Mouse (Mus musculus) midbrain, postnatal 0 days (tissue): Measurements from ENCODE around the gene Tcf20. TPM values are rescaled to one million over a fixed set of nuclear protein-coding genes. Genes with fewer than 3 reads are reported as not detected.

Experiments used
- ATAC-seq: fragments of 200-750 bp; cut with Nextera tagmentation; 2 replicates; pipeline ENCODE4 v1.8.0; 2017; ENCODE audit warnings: moderate number of reproducible peaks, mild to moderate bottlenecking, moderate TSS enrichment, moderate library complexity; ENCODE audit not compliant: low FRiP score
- DNase-seq: peaks from one replicate; pipeline ENCODE4 v3.0.0-alpha.2; 2015; ENCODE audit warnings: low spot score
- H3K27ac ChIP-seq: fragments of 300-500 bp; sonication (generic); 2 replicates; pipeline ENCODE4 v1.5.1; 2014; ENCODE audit warnings: low read depth, mild to moderate bottlenecking, low read length, mixed read lengths
- H3K27me3 ChIP-seq: fragments of 300-500 bp; sonication (generic); 2 replicates; pipeline ENCODE4 v1.6.1; 2014; ENCODE audit warnings: low read length, control low read depth, mixed read lengths; ENCODE audit not compliant: insufficient read depth
- H3K36me3 ChIP-seq: fragments of 300-500 bp; sonication (generic); 2 replicates; pipeline ENCODE4 v1.6.1; 2014; ENCODE audit warnings: low read length, control low read depth, mixed read lengths; ENCODE audit not compliant: insufficient read depth
- H3K4me1 ChIP-seq: fragments of 300-500 bp; sonication (generic); 2 replicates; pipeline ENCODE4 v1.6.1; 2014; ENCODE audit warnings: mild to moderate bottlenecking, control low read depth, antibody characterized with exemption, low read length, mixed read lengths; ENCODE audit not compliant: insufficient read depth
- H3K4me2 ChIP-seq: fragments of 300-500 bp; sonication (generic); 2 replicates; pipeline ENCODE4 v1.6.1; 2014; ENCODE audit warnings: low read depth, mild to moderate bottlenecking, low read length, mixed read lengths; ENCODE audit not compliant: poor library complexity, severe bottlenecking
- H3K4me3 ChIP-seq: fragments of 300-500 bp; sonication (generic); 2 replicates; pipeline ENCODE4 v1.5.1; 2014; ENCODE audit warnings: low read depth, mild to moderate bottlenecking, low read length, moderate library complexity
- H3K9ac ChIP-seq: fragments of 300-500 bp; sonication (generic); replicated peaks from 2 replicates; pipeline ENCODE4 v1.6.1; 2014; ENCODE audit warnings: mild to moderate bottlenecking, low read length, moderate library complexity, mixed read lengths; ENCODE audit not compliant: poor library complexity, severe bottlenecking
- H3K9me3 ChIP-seq: fragments of 300-500 bp; sonication (generic); 2 replicates; pipeline ENCODE4 v1.6.1; 2016; ENCODE audit warnings: low read length, control low read depth
- CTCF ChIP-seq: IDR thresholded peaks from 2 replicates; pipeline ENCODE4 v1.5.1; 2016; ENCODE audit warnings: antibody characterized with exemption, mild to moderate bottlenecking
- WGBS: fragments of 180-500 bp; shearing (Covaris S2); extraction: QIAGEN DNeasy Blood & Tissue Kit; methylation state at CpG from one replicate; pipeline ENCODE4 v1.1.7; 2014; 5-methylcytosine and 5-hydroxymethylcytosine counted together
- polyA plus RNA-seq: library from polyadenylated mRNA; unstranded; fragments of >200 nt; fragmentation: Nextera tagmentation; extraction: Ambion mirVana; gene quantifications from 2 replicates; pipeline ENCODE4 v1.2.1, GENCODE M21; 2015
- total RNA-seq: library from RNA; depleted of rRNA; stranded (reverse); fragments of >200 nt; gene quantifications from 2 replicates; pipeline ENCODE4 v1.2.3, GENCODE M21; 2014

The Tcf20 gene
- total and polyA plus RNA-seq, 2 experiments from 2014 or later, result 11.8 to 125 TPM

DNA sequence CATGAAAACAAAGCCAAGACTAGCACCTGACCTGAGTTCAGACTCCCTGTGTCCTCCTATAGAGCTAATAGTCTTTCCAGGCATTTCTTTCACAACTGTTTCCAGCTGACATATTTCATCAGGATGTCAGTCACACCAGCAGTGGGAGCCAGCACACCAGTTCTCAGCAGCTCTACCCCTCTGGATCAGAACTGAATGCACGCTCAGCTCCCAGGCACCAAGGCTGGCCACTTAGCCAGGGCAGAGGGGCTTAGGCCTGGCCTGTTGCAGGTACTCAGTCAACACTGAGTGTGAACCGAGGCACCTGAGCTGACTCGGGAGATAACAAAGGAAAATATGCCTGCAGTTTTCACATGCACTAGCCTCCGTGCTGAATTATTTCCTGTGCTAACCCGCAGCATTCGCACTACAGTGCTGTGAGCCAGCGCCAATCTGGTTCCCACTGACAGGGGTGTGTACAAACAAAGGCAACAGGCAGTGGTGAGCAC is 81.1 kb downstream of the Tcf20 start:
- 43% methylated on average over 7 of the region's 7 CpGs for WGBS
- no peaks in the 10 kb centered on the region for H3K36me3 ChIP-seq
- no peaks in the 10 kb centered on the region for H3K9me3 ChIP-seq
- no peak overlapping the region for H3K9ac ChIP-seq
- no peak overlapping the region for H3K4me3 ChIP-seq
- DNase-seq (no peak), ATAC-seq (no peak)
- peak; percentile 69 for TF ChIP-seq CTCF
- 0 out of 2 replicates have a peak overlapping the region, but pooled peaks have one; percentile 12 for H3K27ac ChIP-seq
- no peak overlapping the region for H3K4me2 ChIP-seq
- no peaks in the 10 kb centered on the region for H3K27me3 ChIP-seq
- H3K4me1 ChIP-seq, result peaks cover 7% of the 10 kb centered on the region

DNA sequence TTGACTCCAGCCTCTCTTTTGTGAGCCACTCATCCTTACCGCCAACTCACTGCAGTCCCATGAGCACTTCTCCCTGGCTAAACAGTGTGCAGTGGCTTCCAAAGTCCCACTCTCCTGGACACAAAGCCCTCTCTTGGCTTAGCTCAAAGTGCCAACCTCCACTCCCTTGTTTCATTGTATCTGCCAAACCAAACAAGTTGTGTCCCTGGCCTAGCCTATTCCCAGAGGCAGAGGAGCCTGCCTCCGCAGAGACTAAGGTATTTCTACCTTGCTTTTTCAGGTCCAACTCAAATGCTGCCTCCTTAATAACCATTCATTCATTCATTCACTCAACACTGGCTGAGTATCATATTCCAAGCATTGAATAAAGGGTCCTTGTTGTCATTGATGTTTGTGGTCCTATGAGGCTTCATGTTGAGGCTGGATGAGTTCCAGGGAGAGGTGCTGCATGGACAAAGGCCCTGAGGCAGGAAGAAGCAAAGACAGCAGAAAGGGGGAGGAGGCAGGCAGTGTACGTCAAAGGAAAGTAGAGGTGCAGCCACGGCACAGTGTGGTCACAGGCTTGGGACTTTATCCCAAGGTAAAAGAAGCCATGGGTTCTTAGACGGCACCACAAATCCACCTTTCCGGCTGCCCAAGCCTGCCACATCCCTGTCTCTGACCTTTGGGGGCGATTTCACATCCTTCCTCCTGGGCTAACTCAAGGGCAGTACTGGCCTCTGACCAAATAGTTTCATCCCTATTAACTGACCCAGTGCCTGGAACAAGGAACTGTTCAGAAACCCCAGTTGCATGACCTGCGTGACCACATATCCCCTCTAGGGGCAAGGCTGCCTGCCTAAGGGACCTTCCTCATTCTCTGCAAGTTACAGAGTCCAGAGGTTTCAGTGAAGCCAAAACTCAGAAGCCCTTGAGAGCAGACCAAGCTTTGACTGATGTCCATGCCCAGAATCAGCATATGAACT is 82.0 kb downstream of the Tcf20 start:
- no peaks in the 10 kb centered on the region for H3K36me3 ChIP-seq
- WGBS, result 72% methylated on average over 8 of the region's 8 CpGs
- peak; percentile 9; the same call in 1 of the 2 replicates for TF ChIP-seq CTCF
- DNase-seq, result no peak
- ATAC-seq, result no peak
- no peak overlapping the region for H3K27ac ChIP-seq
- no peak overlapping the region for H3K9ac ChIP-seq
- H3K9me3 ChIP-seq, result no peaks in the 10 kb centered on the region
- no peak overlapping the region for H3K4me2 ChIP-seq
- no peak overlapping the region for H3K4me3 ChIP-seq
- 0 out of 2 replicates have a peak, but pooled peaks cover 2% of the 10 kb centered on the region for H3K4me1 ChIP-seq
- no peaks in the 10 kb centered on the region for H3K27me3 ChIP-seq

GRCm38 (mm10) chr15:82904526-82904925 is 83.1 kb downstream of the Tcf20 start:
- Histone ChIP-seq H3K36me3 (no peaks in the 10 kb centered on the region), H3K27me3 (no peaks in the 10 kb centered on the region), H3K9me3 (no peaks in the 10 kb centered on the region), H3K4me1 (peaks cover 5% of the 10 kb centered on the region; the same call in 1 of the 2 replicates), H3K27ac (peak overlapping the region; percentile 6; the same call in 1 of the 2 replicates), H3K4me3 (no peak overlapping the region), H3K4me2 (no peak overlapping the region), H3K9ac (no peak overlapping the region)
- DNase-seq, result no peak
- TF ChIP-seq CTCF, result no peak
- no peak for ATAC-seq
- 19% methylated on average over 7 of the region's 7 CpGs for WGBS

DNA sequence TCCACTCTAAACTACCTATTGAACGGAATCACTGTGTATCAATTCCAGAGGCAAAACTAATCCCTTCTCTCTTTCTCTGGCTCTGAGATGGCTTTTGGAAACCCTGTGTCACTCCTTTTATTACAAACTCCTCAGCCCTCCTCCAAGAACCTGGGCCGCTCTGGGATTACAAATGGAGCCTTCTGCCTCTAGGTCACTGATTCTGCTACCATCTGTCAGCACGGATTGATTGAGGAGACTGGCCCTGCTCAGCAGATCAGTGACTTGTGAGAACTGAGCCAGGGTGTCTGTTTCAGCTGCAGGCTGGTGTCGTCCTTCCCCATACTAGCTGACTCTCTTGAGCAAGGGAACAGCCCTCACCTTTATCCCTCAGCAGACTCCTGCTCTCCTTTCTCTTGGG is 85.2 kb downstream of the Tcf20 start:
- Histone ChIP-seq H3K27me3 (no peaks in the 10 kb centered on the region), H3K9me3 (no peaks in the 10 kb centered on the region), H3K36me3 (no peaks in the 10 kb centered on the region), H3K4me2 (no peak overlapping the region), H3K27ac (no peak overlapping the region), H3K9ac (no peak overlapping the region), H3K4me1 (peaks cover 5% of the 10 kb centered on the region; the same call in 1 of the 2 replicates), H3K4me3 (no peak overlapping the region)
- 28% methylated on average over 4 of the region's 4 CpGs for WGBS
- DNase-seq, result no peak
- TF ChIP-seq CTCF, result no peak
- ATAC-seq, result no peak

- DNase-seq (no peak), ATAC-seq (no peak)
- Histone ChIP-seq H3K9ac (no peak overlapping the region), H3K4me2 (no peak overlapping the region), H3K36me3 (no peaks in the 10 kb centered on the region), H3K4me1 (peaks cover 5% of the 10 kb centered on the region; the same call in 1 of the 2 replicates), H3K27me3 (no peaks in the 10 kb centered on the region), H3K9me3 (no peaks in the 10 kb centered on the region), H3K4me3 (no peak overlapping the region), H3K27ac (no peak overlapping the region)
- WGBS, result 12% methylated on average over 6 of the region's 6 CpGs
- no peak for TF ChIP-seq CTCF
Observed at GRCm38 (mm10) chr15:82901306-82901705, 86.4 kb downstream of the Tcf20 start.

GRCm38 (mm10) chr15:82900331-82900730 is 87.3 kb downstream of the Tcf20 start:
- peaks cover 5% of the 10 kb centered on the region; the same call in 1 of the 2 replicates for H3K4me1 ChIP-seq
- H3K27me3 ChIP-seq, result no peaks in the 10 kb centered on the region
- TF ChIP-seq CTCF, result no peak
- H3K36me3 ChIP-seq, result no peaks in the 10 kb centered on the region
- ATAC-seq (no peak), DNase-seq (no peak)
- H3K4me2 ChIP-seq, result peak overlapping the region; percentile 98
- WGBS, result 34% methylated on average over 3 of the region's 3 CpGs
- H3K4me3 ChIP-seq, result peak overlapping the region; percentile 94; the same call in 1 of the 2 replicates
- no peak overlapping the region for H3K9ac ChIP-seq
- no peak overlapping the region for H3K27ac ChIP-seq
- no peaks in the 10 kb centered on the region for H3K9me3 ChIP-seq
